Mouse (Mus musculus) kidney, adult 2 months (tissue): ENCODE data around the gene Metrnl. TPM values are rescaled to one million over a fixed set of nuclear protein-coding genes. Genes with fewer than 3 reads are reported as not detected.

ENCODE experiments used
- DNase-seq: peaks from one replicate; pipeline ENCODE4 v3.0.0; 2021
- H3K27ac ChIP-seq: fragments of 200-500 bp; 2 replicates; pipeline ENCODE4 v1.5.1; 2012; ENCODE audit warnings: low read depth, low read length, control low read depth, inconsistent platforms; ENCODE audit not compliant: insufficient read depth
- H3K27me3 ChIP-seq: fragments of 200-500 bp; replicated peaks from 2 replicates; pipeline ENCODE4 v1.6.1; 2012; ENCODE audit warnings: mild to moderate bottlenecking, moderate library complexity, low read length, inconsistent platforms; ENCODE audit not compliant: control insufficient read depth, insufficient read depth
- H3K36me3 ChIP-seq: fragments of 200-500 bp; 2 replicates; pipeline ENCODE4 v1.6.1; 2012; ENCODE audit warnings: mild to moderate bottlenecking, moderate library complexity, low read length, inconsistent platforms; ENCODE audit not compliant: control insufficient read depth, insufficient read depth
- H3K4me1 ChIP-seq: fragments of 200-500 bp; 2 replicates; pipeline ENCODE4 v1.6.1; 2011; ENCODE audit warnings: low read length; ENCODE audit not compliant: control insufficient read depth, insufficient read depth
- H3K4me3 ChIP-seq: fragments of 200-500 bp; 2 replicates; pipeline ENCODE4 v1.5.1; 2011; ENCODE audit warnings: mild to moderate bottlenecking, low read depth, low read length, control low read depth; ENCODE audit not compliant: insufficient read depth
- CTCF ChIP-seq: fragments of 200-500 bp; conservative IDR thresholded peaks from 2 replicates; pipeline ENCODE4 v1.5.1; 2011; ENCODE audit warnings: low read depth, mild to moderate bottlenecking, control low read depth, low read length, moderate library complexity, mixed read lengths; ENCODE audit not compliant: insufficient read depth, insufficient read length
- POLR2A ChIP-seq: fragments of 200-500 bp; IDR thresholded peaks from one replicate; pipeline ENCODE4 v1.6.1; 2011; ENCODE audit warnings: low read depth, low read length, control low read depth
- WGBS: fragments of 180-500 bp; shearing (Covaris S2); methylation state at CpG from one replicate; pipeline ENCODE4 v1.1.7; 2018; 5-methylcytosine and 5-hydroxymethylcytosine counted together
- polyA plus RNA-seq: library from polyadenylated mRNA; depleted of rRNA; stranded (reverse); fragments of >200 nt; gene quantifications from 2 replicates; pipeline ENCODE4 v1.2.3, GENCODE M21; 2012

Gene Metrnl
- polyA plus RNA-seq, 1 experiment = 42.6 TPM

- no peaks in the 10 kb centered on the region for H3K27me3 ChIP-seq
- peak within 1 kb of the TSS; percentile 94 for H3K27ac ChIP-seq
- under 1% methylated on average over 46 of the region's 46 CpGs for WGBS
- no peaks in the 10 kb centered on the region for H3K36me3 ChIP-seq
- DNase-seq = peak; percentile 100
- peak; percentile 94 for TF ChIP-seq POLR2A
- peak; percentile 21; the same call in 1 of the 2 replicates for TF ChIP-seq CTCF
- H3K4me3 ChIP-seq = peak within 1 kb of the TSS; percentile 71
- H3K4me1 ChIP-seq = peaks cover 3% of the 10 kb centered on the region; the same call in 1 of the 2 replicates
These were observed 28.3 kb upstream of the Metrnl start, which contains the start of gene B3gntl1 for GRCm38 (mm10) chr11:121672990-121673572. Gene B3gntl1, minus strand, starts transcription at chr11:121673153.

GRCm38 (mm10) chr11:121673629-121674028, 27.7 kb upstream of the Metrnl start:
- TF ChIP-seq POLR2A (no peak), CTCF (no peak)
- Histone ChIP-seq H3K4me1 (peaks cover 3% of the 10 kb centered on the region; the same call in 1 of the 2 replicates), H3K4me3 (peak overlapping the region; percentile 31), H3K36me3 (no peaks in the 10 kb centered on the region), H3K27me3 (no peaks in the 10 kb centered on the region), H3K27ac (peak overlapping the region; percentile 94)
- peak; percentile 27 for DNase-seq
- WGBS = 53% methylated on average over 7 of the region's 7 CpGs

GRCm38 (mm10) chr11:121676836-121677235, 24.5 kb upstream of the Metrnl start:
- Histone ChIP-seq H3K27ac (no peak overlapping the region), H3K27me3 (no peaks in the 10 kb centered on the region), H3K4me1 (peaks cover 3% of the 10 kb centered on the region; the same call in 1 of the 2 replicates), H3K36me3 (no peaks in the 10 kb centered on the region), H3K4me3 (no peak overlapping the region)
- DNase-seq = no peak
- 97% methylated on average over 2 of the region's 2 CpGs for WGBS
- TF ChIP-seq POLR2A = no peak
- no peak for TF ChIP-seq CTCF

DNA sequence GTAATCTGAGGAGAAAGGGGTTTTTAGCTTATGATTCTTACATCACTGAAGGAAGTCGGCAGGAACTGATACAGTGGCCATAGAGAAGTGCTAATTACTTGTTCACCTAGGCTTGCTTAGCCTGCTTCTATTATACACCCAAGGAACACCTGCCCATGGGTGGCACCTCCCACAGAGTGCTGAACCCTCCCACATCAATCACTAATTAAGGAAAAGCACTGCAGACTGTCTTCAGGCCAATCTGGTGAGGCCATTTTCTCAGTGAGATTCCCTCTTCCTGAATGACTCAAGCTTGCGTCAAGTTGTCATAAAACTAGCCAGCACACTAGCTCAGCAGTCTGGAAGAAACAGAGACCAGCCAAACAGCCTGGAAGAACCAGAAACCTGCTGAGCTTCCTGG, 21.8 kb upstream of the Metrnl start:
- 66% methylated on average over 2 of the region's 2 CpGs for WGBS
- no peak for TF ChIP-seq POLR2A
- TF ChIP-seq CTCF = no peak

DNA sequence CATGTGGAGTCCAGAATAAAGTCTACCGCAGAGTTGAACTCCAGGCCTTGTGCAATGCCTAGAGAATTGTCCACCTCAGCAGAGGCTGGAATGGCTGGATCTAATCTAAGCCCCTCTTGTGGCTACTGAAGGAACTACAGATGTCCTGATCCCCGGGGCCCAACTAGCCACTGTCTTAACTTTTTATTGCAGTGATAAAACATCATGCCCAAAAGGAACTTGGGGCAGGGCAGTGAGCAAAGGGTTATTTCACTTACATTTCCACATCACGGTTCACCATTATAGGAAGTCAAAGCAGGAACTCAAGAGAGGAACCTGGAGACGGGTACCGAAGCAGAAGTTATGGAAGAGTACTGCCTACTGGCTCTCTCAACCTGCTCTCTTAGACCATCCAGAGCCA, 20.6 kb upstream of the Metrnl start:
- Histone ChIP-seq H3K4me1 (no peaks in the 10 kb centered on the region), H3K27me3 (no peaks in the 10 kb centered on the region), H3K27ac (no peak overlapping the region), H3K36me3 (no peaks in the 10 kb centered on the region), H3K4me3 (no peak overlapping the region)
- WGBS = 63% methylated on average over 5 of the region's 5 CpGs
- peak; percentile 52 for DNase-seq
- TF ChIP-seq POLR2A (no peak), CTCF (peak; percentile 57)

More for the DNA sequence above, 21.8 kb upstream of the Metrnl start:
- DNase-seq = no peak
- H3K4me3 ChIP-seq = no peak overlapping the region
- no peaks in the 10 kb centered on the region for H3K27me3 ChIP-seq
- H3K4me1 ChIP-seq = no peaks in the 10 kb centered on the region
- no peaks in the 10 kb centered on the region for H3K36me3 ChIP-seq
- no peak overlapping the region for H3K27ac ChIP-seq

DNA sequence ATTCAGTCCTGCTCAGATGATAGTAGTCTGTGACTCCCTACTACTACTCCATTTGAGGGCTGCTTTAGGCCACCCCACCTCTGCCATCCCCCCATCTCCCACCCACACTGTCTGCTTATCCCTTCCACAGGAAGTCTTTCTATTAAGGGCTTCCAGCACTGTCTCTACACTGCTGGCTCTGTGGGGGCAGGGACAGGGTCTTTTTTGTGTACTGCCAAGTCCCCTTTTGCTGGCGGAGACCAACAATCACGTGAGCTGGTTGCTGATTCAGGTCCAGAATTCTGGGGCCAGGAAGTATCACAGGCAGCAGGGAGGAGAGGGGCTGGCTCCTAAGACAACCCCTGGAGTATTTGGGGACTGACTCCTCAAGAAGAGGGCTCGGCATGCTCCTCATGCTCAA, 18.1 kb upstream of the Metrnl start:
- Histone ChIP-seq H3K4me3 (no peak overlapping the region), H3K27ac (no peak overlapping the region)
- TF ChIP-seq CTCF = no peak
- no peak for TF ChIP-seq POLR2A

DNA sequence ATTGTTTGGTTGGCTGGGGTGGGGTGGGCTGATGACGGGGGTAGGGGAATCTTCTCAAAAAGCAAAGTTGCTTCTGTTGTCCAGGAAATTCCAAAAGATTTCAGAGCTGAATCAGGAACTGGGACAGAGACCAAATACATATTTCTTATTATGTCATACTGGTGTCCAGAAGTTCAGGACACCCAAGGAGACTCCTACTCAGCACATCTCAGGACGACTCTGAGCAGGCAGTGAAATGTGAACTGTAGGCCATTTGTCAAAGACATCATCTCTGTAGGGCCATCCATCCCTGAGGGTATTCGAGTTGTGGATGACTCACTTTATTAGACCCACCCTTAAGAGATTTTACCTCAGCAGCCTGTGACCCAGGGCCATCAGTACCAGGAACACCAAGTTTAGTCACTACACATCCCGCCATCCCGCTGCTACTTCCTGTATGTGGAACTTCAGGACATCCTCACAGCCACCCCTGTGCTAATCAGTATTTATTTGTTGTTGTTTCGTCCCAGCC, 15.8 kb upstream of the Metrnl start:
- DNase-seq = peak; percentile 65
- Histone ChIP-seq H3K27me3 (no peaks in the 10 kb centered on the region), H3K27ac (peak overlapping the region; percentile 64), H3K4me3 (no peak overlapping the region), H3K4me1 (0 out of 2 replicates have a peak, but pooled peaks cover 3% of the 10 kb centered on the region), H3K36me3 (no peaks in the 10 kb centered on the region)
- WGBS = 56% methylated on average over 6 of the region's 6 CpGs
- TF ChIP-seq CTCF (no peak), POLR2A (no peak)

More for the DNA sequence above, 18.1 kb upstream of the Metrnl start:
- DNase-seq = no peak
- WGBS = 67% methylated on average over 3 of the region's 3 CpGs
- H3K27me3 ChIP-seq = no peaks in the 10 kb centered on the region
- no peaks in the 10 kb centered on the region for H3K36me3 ChIP-seq
- H3K4me1 ChIP-seq = 0 out of 2 replicates have a peak, but pooled peaks cover 3% of the 10 kb centered on the region
